Mouse (Mus musculus) thymus, adult 2 months (tissue): ENCODE results near the gene Capn11.

Experiments used
- CTCF ChIP-seq: fragments of 200-500 bp; IDR thresholded peaks from 2 replicates; pipeline ENCODE4 v1.5.1; 2012; ENCODE audit warnings: mild to moderate bottlenecking, control low read depth, low read length, moderate library complexity, borderline replicate concordance; ENCODE audit not compliant: control insufficient read depth, poor library complexity, insufficient read depth; ENCODE audit errors: extremely low read depth
- POLR2A ChIP-seq: fragments of 200-500 bp; IDR thresholded peaks from 2 replicates; pipeline ENCODE4 v1.6.1; 2012; ENCODE audit warnings: mild to moderate bottlenecking, low read length, control low read depth, moderate library complexity; ENCODE audit not compliant: control insufficient read depth, poor library complexity, insufficient read depth; ENCODE audit errors: extremely low read depth

DNA sequence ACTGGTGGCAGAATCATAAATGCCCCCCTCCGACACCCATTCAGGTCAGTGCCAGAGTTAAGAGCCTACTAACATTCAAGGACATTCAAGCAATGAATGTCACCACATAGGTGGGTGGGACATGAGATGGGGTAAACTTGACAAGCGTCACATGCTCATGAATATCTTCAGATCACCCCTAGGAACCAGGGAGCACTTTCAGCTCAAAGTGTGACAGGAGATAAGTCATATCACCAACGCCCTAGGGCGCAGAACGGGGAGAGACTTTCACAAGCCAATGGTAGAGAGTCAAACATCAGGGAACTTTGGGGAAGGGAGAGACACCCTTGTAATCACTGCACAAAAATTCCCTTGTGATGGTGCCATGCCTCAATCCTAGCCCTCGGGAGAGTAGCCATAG lies 76.9 kb downstream of the Capn11 start:
- TF ChIP-seq POLR2A = no peak
- TF ChIP-seq CTCF = no peak
